Mouse (Mus musculus) midbrain, embryonic 16.5 days (tissue): Measurements from ENCODE around the gene Trim69. TPM values are rescaled to one million over a fixed set of nuclear protein-coding genes. Genes with fewer than 3 reads are reported as not detected.

ENCODE experiments used
- ATAC-seq: fragments of 200-750 bp; cut with Nextera tagmentation; 2 replicates; pipeline ENCODE4 v1.8.0; 2017; ENCODE audit warnings: moderate TSS enrichment
- H3K27ac ChIP-seq: fragments of 300-500 bp; sonication (generic); 2 replicates; pipeline ENCODE4 v1.5.1; 2014; ENCODE audit warnings: mild to moderate bottlenecking, low read length, mixed read lengths
- H3K27me3 ChIP-seq: fragments of 300-500 bp; sonication (generic); 2 replicates; pipeline ENCODE4 v1.6.1; 2014; ENCODE audit warnings: low read depth, low read length, mixed read lengths; ENCODE audit not compliant: control insufficient read depth, insufficient read depth
- H3K36me3 ChIP-seq: fragments of 300-500 bp; sonication (generic); 2 replicates; pipeline ENCODE4 v1.6.1; 2014; ENCODE audit warnings: mild to moderate bottlenecking, low read length, moderate library complexity, mixed read lengths; ENCODE audit not compliant: control insufficient read depth, insufficient read depth
- H3K4me1 ChIP-seq: fragments of 300-500 bp; sonication (generic); 2 replicates; pipeline ENCODE4 v1.6.1; 2014; ENCODE audit warnings: mild to moderate bottlenecking, low read length, mixed read lengths; ENCODE audit not compliant: control insufficient read depth, insufficient read depth
- H3K4me2 ChIP-seq: fragments of 300-500 bp; sonication (generic); 2 replicates; pipeline ENCODE4 v1.6.1; 2014; ENCODE audit warnings: mild to moderate bottlenecking, low read length, mixed read lengths
- H3K4me3 ChIP-seq: fragments of 300-500 bp; sonication (generic); 2 replicates; pipeline ENCODE4 v1.5.1; 2014; ENCODE audit warnings: low read depth, mild to moderate bottlenecking, low read length, moderate library complexity, mixed read lengths
- H3K9ac ChIP-seq: fragments of 300-500 bp; sonication (generic); 2 replicates; pipeline ENCODE4 v1.6.1; 2014; ENCODE audit warnings: low read depth, low read length, mixed read lengths
- H3K9me3 ChIP-seq: fragments of 300-500 bp; sonication (generic); replicated peaks from 2 replicates; pipeline ENCODE4 v1.6.1; 2014; ENCODE audit warnings: mild to moderate bottlenecking, low read length, mixed read lengths; ENCODE audit not compliant: control insufficient read depth, poor library complexity, severe bottlenecking
- WGBS: fragments of 180-500 bp; shearing (Covaris S2); extraction: QIAGEN DNeasy Blood & Tissue Kit; methylation state at CpG from one replicate; pipeline ENCODE4 v1.1.7; 2014; 5-methylcytosine and 5-hydroxymethylcytosine counted together
- polyA plus RNA-seq: library from polyadenylated mRNA; unstranded; fragments of >200 nt; fragmentation: Nextera tagmentation; extraction: Ambion mirVana; gene quantifications from 2 replicates; pipeline ENCODE4 v1.2.1, GENCODE M21; 2015

Gene Trim69
- polyA plus RNA-seq, 1 experiment from 2014 or later: not detected

DNA sequence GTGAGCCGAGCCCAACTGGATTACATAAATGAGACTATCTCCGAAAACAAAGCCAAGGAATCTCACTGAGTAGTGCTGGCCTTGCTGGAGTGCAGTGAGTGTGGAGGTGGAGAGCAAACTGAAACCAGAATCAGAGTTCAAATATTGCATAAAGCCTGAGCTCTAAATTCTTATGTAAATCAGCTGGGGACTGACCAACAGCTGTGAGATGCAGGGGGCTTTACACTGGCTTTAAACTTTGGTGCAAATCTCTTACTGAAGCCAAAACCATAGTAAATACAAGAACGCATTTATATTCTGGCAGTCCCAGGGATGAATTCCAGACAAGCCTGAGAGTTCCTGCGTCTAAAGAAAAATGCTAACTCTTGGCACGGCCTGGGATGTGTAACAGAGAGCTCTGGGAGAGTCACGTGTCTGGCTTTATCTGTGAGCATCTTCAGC is 2.1 kb upstream of the Trim69 start:
- Histone ChIP-seq H3K27me3 (no peaks in the 10 kb centered on the region), H3K4me2 (no peak overlapping the region), H3K36me3 (0 out of 2 replicates have a peak, but pooled peaks cover 2% of the 10 kb centered on the region), H3K4me1 (no peaks in the 10 kb centered on the region), H3K9me3 (no peaks in the 10 kb centered on the region), H3K9ac (no peak overlapping the region), H3K27ac (no peak overlapping the region), H3K4me3 (no peak overlapping the region)
- ATAC-seq: no peak
- 40% methylated on average over 6 of the region's 6 CpGs for WGBS

DNA sequence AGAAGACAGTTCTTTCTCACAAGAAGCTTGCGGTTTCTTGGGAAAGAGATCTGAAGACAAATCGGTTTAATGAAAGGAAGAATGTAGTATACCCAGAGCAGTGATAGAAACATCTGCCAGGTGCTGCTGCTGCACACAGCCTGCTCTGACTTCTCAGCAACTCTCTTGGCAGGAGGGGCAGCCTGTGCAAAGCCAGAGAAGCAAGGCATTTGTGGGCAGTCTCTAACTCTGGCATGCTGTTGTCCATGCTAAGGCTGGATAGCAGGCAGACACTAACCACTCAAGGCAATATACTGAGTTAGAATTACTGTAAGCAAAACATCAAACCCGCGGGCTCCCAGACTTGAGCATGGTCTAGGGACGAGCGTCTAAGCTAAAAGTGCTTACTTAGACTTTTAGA is 833 bp upstream of the Trim69 start:
- H3K9ac ChIP-seq: no peak overlapping the region
- H3K27ac ChIP-seq: no peak overlapping the region
- ATAC-seq: no peak
- H3K4me1 ChIP-seq: no peaks in the 10 kb centered on the region
- no peaks in the 10 kb centered on the region for H3K27me3 ChIP-seq
- H3K4me3 ChIP-seq: no peak overlapping the region
- no peaks in the 10 kb centered on the region for H3K9me3 ChIP-seq
- WGBS: 83% methylated on average over 6 of the region's 6 CpGs
- no peaks in the 10 kb centered on the region for H3K36me3 ChIP-seq
- H3K4me2 ChIP-seq: no peak overlapping the region

DNA sequence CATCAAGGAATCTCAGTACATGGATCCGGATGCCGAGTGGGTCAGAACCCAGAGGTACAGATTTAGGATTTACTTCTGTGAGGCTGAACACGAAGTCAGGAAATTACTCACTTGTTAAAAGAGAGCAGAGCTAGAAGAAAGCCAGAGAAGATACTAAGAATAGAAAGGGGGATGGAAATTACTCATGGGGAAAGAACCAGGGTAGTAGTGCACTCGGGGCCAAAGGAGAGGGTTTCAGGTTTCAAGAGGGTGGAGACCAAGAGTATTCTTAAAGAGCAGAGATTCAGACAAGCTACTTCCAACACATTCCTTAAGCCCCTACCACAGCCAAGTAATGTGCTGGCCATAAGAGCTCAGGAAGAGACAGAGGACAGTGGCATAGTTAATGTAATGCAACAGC is 1.0 kb downstream of the Trim69 start:
- ATAC-seq: no peak
- no peak overlapping the region for H3K4me3 ChIP-seq
- no peak overlapping the region for H3K4me2 ChIP-seq
- no peaks in the 10 kb centered on the region for H3K4me1 ChIP-seq
- H3K9me3 ChIP-seq: no peaks in the 10 kb centered on the region
- H3K27ac ChIP-seq: no peak overlapping the region
- no peaks in the 10 kb centered on the region for H3K27me3 ChIP-seq
- H3K36me3 ChIP-seq: no peaks in the 10 kb centered on the region
- WGBS: 24% methylated on average over 4 of the region's 4 CpGs
- H3K9ac ChIP-seq: no peak overlapping the region

DNA sequence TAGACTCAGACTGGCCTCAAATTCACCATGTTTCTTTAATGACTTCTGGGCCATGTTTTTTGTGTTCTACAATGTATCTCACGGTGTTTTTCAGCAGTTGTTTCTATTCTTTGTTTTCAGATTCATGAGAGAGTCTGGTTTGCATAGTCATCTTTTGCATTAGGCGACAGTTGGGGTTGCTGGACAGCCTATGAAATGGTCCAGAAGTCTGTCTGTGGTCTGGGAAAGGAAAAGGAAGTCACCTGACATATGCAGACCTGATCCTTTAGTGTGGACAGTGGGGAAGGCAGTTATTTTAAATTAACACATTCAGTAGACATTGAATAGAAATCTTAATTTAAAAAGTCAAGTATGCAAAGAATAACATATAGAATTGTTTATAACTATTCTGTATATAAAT is 2.0 kb downstream of the Trim69 start:
- Histone ChIP-seq H3K4me3 (no peak overlapping the region), H3K4me1 (no peaks in the 10 kb centered on the region), H3K9ac (no peak overlapping the region), H3K27ac (no peak overlapping the region), H3K27me3 (no peaks in the 10 kb centered on the region), H3K36me3 (no peaks in the 10 kb centered on the region), H3K9me3 (no peaks in the 10 kb centered on the region), H3K4me2 (no peak overlapping the region)
- WGBS: 77% methylated on average over 2 of the region's 2 CpGs
- no peak for ATAC-seq

DNA sequence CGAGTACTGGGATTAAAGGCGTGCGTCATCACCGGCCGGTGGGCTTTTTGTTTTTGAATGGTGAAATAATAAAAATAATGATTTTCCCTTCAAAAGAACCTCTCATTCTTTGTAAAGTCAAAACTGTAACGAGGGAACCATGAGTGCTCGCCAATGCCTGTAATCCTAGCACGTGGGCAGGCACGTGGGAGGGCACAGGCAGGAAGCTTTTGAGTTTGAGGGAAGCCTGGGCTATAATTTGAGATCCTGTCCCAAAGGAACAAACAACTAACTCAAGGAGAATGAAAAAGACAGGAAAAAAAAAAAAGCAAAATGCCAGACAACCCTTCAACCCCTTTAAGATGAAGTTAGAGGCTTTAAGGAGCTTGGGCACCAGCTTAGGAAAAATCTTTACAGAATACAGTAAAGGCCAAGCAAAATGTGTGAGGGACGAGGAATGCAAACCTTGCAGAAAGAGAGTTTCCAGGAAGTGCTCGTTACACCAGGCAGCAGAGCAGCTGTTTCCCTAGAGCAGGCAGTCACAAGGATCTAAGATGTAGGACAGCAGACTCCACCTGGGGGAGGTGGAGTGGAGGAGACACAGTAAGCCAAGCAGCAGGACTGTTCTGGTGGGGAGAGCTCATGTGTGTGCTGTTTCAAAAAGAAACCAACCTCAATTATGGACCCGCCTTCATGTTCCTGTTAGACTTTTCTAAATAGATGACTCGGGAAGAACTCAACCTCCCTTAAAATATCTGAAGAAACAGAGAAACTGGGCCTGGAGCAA is 3.1 kb downstream of the Trim69 start:
- Histone ChIP-seq H3K4me2 (no peak overlapping the region), H3K36me3 (no peaks in the 10 kb centered on the region), H3K4me3 (no peak overlapping the region), H3K27ac (no peak overlapping the region), H3K9ac (no peak overlapping the region), H3K4me1 (no peaks in the 10 kb centered on the region), H3K9me3 (no peaks in the 10 kb centered on the region), H3K27me3 (no peaks in the 10 kb centered on the region)
- WGBS: 86% methylated on average over 13 of the region's 13 CpGs
- ATAC-seq: no peak

DNA sequence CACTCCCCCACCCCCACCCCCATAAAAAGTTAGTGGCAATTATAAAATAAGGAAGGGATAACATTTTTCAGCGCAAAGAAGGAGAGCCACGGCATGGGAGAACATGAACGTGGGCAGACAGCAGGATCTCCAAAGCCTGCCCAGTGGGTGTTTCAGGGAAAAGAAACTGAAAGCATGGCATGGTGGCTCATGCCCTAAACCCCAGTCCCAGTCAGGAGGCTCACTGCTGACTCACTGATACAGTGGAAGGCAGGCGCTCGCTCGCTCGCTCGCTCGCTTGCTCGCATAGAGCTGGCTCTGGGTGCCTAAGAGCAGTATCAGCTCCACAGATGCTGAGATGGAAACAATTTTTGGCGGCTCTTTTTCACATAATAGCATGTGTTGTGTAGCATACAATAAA is 3.8 kb downstream of the Trim69 start:
- H3K9ac ChIP-seq: no peak overlapping the region
- H3K27ac ChIP-seq: no peak overlapping the region
- H3K27me3 ChIP-seq: no peaks in the 10 kb centered on the region
- H3K36me3 ChIP-seq: no peaks in the 10 kb centered on the region
- no peaks in the 10 kb centered on the region for H3K4me1 ChIP-seq
- WGBS: 83% methylated on average over 11 of the region's 11 CpGs
- ATAC-seq: no peak
- no peak overlapping the region for H3K4me2 ChIP-seq
- H3K4me3 ChIP-seq: no peak overlapping the region
- H3K9me3 ChIP-seq: no peaks in the 10 kb centered on the region

DNA sequence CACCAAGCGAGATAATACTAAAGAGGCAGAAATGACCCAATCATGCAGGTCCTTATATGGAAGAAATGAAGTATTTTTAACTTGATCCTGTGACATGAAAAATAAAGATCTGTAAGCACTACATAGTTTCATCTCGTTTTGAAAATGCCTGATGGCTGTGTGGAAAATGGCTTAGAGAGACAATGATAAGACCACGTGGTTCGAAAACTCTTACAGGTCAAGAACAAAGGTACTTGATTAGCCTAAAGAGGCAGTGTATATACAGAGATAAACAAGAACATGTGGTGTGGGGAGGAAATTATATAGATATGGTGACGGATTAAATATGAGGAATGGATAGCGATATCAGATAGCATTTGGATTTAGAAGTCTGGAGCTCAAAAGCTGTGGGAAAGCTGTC is 10.8 kb downstream of the Trim69 start:
- Histone ChIP-seq H3K36me3 (no peaks in the 10 kb centered on the region), H3K4me1 (no peaks in the 10 kb centered on the region), H3K27ac (no peak overlapping the region), H3K27me3 (no peaks in the 10 kb centered on the region), H3K9me3 (no peaks in the 10 kb centered on the region), H3K9ac (no peak overlapping the region), H3K4me3 (no peak overlapping the region), H3K4me2 (no peak overlapping the region)
- 90% methylated on average over 6 of the region's 6 CpGs for WGBS
- no peak for ATAC-seq

DNA sequence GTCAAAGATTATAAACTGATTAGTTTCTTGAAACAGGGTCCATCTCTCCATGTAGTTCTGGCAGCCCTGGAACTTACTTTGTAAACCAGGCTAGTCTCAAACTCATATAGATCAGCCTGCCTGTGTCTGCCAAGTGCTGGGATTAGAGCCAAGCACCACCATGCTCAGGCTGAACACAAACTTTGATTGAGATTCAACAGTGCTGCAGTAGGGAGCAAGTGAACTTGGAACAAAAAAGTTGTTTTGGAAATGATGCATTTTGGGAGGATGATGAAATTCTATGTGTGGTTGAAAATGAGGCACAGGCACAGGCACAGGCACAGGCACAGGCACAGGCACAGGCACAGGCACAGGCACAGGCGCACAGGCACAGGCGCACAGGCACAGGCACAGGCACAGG is 11.7 kb downstream of the Trim69 start:
- Histone ChIP-seq H3K4me1 (no peaks in the 10 kb centered on the region), H3K4me3 (no peak overlapping the region), H3K9ac (no peak overlapping the region), H3K27me3 (no peaks in the 10 kb centered on the region), H3K36me3 (no peaks in the 10 kb centered on the region), H3K4me2 (no peak overlapping the region), H3K27ac (no peak overlapping the region), H3K9me3 (no peaks in the 10 kb centered on the region)
- WGBS: 89% methylated on average over 2 of the region's 2 CpGs
- no peak for ATAC-seq

DNA sequence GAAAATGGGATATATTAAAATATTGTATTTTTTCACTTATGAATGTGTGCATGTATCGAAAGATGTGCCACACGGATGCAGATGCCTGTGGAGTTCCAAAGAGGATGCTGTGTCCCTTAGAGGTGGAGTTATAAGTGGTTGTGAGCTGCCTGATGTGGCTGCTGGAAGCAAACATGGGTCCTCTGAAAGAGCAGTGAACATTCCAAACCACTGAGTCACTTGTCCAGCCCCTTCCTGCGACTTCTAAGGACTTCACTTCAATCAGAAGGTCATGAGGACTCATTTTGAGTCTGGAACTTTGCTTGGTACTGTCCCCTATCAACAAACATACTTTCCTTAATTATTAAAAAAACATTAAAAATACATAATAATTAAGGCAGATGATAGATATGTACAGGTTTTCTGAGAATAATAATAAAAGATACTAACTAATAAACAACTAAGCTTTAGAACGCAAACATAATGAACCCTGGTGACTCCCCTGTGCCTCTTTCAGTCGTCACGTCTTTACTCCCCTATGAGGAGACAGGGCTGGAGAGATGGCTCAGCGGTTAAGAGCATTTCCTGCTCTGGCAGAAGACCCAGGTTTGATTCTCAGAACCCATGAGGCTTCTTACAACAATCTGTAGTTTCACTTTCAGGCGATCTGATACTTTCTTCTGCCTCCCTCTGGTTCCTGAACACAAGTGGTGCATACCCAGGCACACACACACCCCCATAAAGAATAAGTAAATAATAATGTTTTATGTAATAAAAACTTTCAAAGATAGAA is 19.7 kb downstream of the Trim69 start:
- ATAC-seq: no peak
- WGBS: 81% methylated on average over 8 of the region's 8 CpGs
- no peaks in the 10 kb centered on the region for H3K9me3 ChIP-seq
- H3K9ac ChIP-seq: no peak overlapping the region
- no peak overlapping the region for H3K27ac ChIP-seq
- H3K4me1 ChIP-seq: no peaks in the 10 kb centered on the region
- H3K36me3 ChIP-seq: no peaks in the 10 kb centered on the region
- no peak overlapping the region for H3K4me3 ChIP-seq
- no peak overlapping the region for H3K4me2 ChIP-seq
- H3K27me3 ChIP-seq: no peaks in the 10 kb centered on the region
